Mouse (Mus musculus) kidney, postnatal 4 days (tissue): ENCODE results near the gene Knop1.

ENCODE experiments used
- DNase-seq, 2 experiments: peaks; one replicate each; pipeline ENCODE4 v3.0.0; 2021; ENCODE audit warnings: mixed read lengths in 2 of 2

Gene Knop1

DNA sequence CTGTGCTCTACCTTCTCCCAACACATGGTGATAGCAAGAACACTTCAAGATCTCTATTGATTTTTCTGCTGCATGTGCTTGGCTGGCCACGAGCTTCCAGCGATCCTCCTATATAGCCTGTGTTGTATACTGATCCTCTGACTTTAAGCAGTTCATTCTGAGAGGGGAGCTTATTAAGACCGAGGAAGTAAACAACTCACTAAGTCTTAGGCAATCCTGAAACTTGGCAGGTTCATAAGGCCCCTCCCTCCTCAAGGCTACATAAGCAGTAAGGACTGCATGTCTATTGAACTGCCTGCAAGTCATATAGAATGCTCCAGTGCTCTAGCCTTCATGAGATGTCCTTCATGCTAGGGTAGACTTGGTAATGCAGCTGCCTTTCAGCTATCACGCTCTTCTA is 9.7 kb downstream of the Knop1 start:
- DNase-seq = no peak

DNA sequence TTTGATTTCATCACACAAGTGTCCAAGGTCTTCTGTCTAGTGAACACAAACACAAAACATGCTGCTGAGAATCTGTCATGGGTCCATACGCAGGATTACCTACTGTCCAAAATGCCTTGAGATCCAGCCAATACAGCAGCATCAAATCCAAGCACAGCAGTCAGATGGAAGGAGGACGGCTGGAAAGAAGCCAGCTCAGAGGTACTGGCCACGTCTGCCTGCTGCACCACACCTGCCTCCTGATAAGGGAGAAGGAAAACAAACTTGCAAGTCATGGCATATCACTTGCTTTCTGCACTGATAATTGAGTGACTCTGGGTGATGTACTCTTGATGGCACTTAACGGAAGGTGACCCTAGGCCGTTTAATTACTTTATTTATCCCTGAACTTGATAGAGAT is 10.9 kb downstream of the Knop1 start:
- DNase-seq = no peak

- DNase-seq = no peak
Observed at GRCm38 (mm10) chr7:118842938-118843337, 13.1 kb downstream of the Knop1 start.

DNA sequence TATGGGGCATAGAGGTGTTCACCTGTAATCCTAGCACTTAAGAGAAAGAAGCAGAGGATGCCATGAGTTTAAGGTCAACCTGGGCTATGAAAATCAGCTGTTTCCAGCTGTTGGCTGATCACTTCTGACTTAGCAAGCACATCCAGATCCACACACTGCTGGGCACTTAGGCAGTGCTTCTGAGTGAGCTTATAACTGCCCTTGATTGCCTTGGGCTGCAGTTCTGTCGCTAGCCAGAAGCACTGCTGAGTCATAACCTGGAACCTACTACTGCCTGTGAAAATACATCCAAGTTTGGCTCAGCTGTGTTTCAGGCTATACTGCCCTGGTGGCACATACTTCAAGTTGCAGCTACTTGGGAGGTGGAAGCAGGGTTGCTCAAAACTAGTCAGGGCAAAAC is 14.3 kb downstream of the Knop1 start:
- no peak for DNase-seq

GRCm38 (mm10) chr7:118841030-118841745 is 14.9 kb downstream of the Knop1 start:
- DNase-seq = no peak

GRCm38 (mm10) chr7:118837901-118838300 is 18.2 kb downstream of the Knop1 start:
- no peak for DNase-seq

DNA sequence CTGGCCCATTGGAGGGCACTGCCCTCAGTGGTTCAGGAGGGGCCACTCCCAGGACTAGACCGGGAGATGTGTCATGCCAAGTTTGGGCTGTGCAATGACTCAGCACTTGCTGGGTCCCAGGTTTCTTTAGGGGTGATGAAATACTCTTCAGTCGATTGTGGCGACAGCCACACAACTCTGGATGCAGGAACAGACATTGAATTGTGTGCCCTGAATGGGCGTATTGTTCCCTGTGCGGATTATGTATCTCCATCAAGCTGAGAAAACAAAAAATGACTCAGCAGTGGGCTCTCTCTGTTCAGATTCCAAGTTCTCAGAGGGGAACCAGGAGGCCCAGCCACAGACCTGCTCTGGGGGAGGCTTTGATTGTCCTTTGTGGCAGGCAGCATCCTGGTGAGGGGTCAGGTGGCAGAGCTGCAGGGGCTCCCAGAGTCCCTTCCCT is 28.1 kb downstream of the Knop1 start:
- DNase-seq = no peak

DNA sequence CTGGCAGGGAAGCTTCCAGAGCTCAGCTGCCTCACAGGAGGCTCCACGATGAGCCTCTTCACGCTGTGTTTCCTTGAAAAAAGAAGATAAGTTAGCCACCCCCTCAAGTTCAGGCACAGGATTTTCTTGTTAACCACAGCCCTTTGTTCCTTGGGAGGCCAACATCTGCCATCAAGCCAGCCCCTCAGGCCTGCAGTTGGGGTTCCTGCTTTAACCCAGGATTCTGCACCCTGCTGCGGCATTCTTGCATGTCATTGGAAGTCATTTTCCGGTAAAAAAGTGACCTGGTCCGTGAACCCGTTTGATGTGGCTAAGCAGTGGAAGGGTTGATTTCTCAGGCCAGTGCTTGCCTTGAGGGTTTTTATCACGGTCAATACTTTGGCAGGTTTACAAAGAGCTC is 31.6 kb downstream of the Knop1 start:
- DNase-seq = peak in 1 of 2 experiments; percentile 18

DNA sequence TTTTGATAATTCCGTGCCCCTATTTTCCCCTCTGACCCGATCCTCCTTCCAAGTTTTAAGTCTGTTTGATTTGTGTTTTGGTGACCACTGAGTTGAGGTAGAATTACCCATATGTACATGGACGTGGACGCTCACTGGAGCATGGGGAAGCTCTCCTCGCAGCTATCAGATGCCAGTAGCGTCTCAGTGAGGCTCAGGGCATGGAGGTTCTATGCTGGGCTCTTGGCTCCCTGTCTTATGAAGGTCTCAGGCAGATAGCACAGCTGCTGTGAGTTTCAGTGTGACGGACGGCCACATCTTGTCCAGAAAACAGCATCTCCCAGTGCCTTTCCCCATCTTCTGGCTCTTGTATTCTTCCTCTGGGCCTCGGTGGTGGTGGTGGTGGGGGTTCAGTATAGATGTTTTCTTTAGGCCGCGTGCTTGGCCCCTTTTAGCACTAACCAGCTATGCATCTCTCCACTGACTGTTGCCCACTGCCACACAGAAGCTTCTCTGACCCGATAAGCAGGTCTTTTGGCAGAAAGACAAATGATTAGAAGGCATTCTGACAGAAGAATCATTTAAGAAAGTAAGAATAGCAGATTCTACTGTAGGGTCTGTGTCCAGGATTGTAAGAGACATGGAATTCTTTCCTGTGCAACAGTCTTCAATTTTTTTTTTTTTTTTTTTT is 34.0 kb downstream of the Knop1 start:
- DNase-seq = no peak

GRCm38 (mm10) chr7:118821356-118821755 is 34.7 kb downstream of the Knop1 start:
- no peak for DNase-seq

GRCm38 (mm10) chr7:118819666-118820065 is 36.4 kb downstream of the Knop1 start:
- DNase-seq = no peak

GRCm38 (mm10) chr7:118817741-118818140 is 38.3 kb downstream of the Knop1 start:
- DNase-seq = no peak

- no peak for DNase-seq
Observed at GRCm38 (mm10) chr7:118816275-118816674, 39.8 kb downstream of the Knop1 start.

GRCm38 (mm10) chr7:118813592-118813991 is 42.5 kb downstream of the Knop1 start:
- DNase-seq = no peak

GRCm38 (mm10) chr7:118811407-118812106 is 44.5 kb downstream of the Knop1 start:
- DNase-seq = no peak

- peak; percentile 74 to 80 for DNase-seq
Observed at GRCm38 (mm10) chr7:118807899-118808298, 48.2 kb downstream of the Knop1 start.

GRCm38 (mm10) chr7:118806631-118807411 is 49.2 kb downstream of the Knop1 start:
- peak in 1 of 2 experiments; percentile 14 for DNase-seq

DNA sequence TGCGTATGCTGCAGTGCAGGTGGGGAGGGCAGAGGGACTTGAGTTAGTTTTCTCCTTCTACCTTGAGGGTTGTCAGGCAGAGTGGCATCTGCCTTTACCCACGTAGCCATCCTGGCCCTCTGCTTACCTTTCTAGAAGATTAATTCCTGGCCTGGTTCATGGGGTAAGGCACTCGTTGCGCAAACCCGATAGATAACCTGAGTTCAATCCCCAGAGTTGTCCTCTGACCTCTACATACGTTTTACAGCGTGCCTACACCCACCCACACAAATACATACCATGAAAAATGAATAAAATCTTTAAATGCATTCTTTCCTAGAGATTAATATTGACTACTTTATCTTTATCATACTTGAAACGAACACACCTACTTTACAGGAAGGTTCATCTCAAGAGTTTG is 52.6 kb downstream of the Knop1 start:
- DNase-seq = no peak

DNA sequence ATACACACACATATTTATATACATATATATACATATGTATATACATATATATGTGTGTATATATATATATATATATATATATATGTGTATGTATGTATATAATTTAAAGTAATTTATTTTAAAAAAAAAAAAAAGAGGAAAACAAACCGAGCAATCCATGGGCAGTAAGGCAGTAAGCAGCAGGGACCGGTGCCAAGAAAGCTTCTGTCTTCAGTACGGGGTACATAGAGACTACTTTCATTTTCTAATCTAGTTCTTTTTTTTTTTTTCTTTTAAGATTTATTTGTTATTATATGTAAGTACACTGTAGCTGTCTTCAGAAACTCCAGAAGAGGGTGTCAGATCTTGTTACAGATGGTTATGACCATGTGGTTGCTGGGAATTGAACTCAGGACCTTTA is 54.3 kb downstream of the Knop1 start:
- DNase-seq = peak; percentile 25 to 40

GRCm38 (mm10) chr7:118800112-118800734 is 55.8 kb downstream of the Knop1 start:
- no peak for DNase-seq

- DNase-seq = no peak
Observed at GRCm38 (mm10) chr7:118798105-118798570, 57.9 kb downstream of the Knop1 start.

DNA sequence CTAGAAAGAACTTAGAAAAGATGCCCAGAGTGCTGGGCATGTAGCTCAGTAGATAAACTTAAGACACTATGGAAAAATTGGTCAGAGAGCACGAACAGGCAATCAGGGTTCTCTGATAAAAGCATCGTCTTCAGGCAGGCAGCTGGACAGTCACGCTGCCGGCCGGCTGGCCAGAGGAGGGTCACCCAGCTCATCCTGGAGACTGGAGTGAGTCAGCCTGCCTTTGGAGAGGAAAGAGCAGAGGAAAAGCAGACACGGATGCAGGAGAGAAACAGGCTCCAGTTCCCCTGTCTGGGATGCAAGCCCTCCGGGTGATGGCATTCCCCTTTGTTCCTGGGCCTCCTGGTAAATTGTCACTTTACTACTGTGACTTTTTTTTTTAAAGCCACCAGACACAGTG is 58.5 kb downstream of the Knop1 start:
- no peak for DNase-seq
